Mouse (Mus musculus) ovary, adult 18-20 months (tissue): Measurements from ENCODE around the gene Sned1.

Experiments used
- DNase-seq: peaks from one replicate; pipeline ENCODE4 v3.0.0; 2022; ENCODE audit warnings: low spot score, mixed read lengths

Gene Sned1

GRCm38 (mm10) chr1:93305581-93306337, 70.1 kb downstream of the Sned1 start, which contains the start of gene Mterf4:
Gene Mterf4 (minus strand): TSS chr1:93305915.
- peak; percentile 55 for DNase-seq

- DNase-seq: no peak
Observed at GRCm38 (mm10) chr1:93323973-93324372, 88.3 kb downstream of the Sned1 start.

DNA sequence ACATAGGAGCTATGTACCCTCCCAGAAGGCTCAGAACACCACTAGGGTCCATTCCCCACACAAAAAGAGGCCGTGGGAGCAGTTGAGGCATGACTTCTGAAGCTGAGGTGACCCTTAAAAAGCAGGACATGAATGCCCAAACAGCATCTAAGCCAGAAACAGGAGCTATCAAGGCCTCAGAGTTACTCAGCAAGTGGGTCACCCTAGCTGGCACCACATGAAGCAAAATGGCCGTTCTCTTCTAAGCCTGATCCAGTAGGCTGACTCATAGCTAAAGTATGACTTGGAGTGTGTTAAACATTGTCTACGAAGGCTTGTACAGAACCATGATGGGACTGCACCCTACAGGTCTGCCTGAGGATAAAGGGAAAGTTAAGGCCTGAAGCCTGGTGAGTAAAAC, 90.8 kb downstream of the Sned1 start:
- DNase-seq: no peak

DNA sequence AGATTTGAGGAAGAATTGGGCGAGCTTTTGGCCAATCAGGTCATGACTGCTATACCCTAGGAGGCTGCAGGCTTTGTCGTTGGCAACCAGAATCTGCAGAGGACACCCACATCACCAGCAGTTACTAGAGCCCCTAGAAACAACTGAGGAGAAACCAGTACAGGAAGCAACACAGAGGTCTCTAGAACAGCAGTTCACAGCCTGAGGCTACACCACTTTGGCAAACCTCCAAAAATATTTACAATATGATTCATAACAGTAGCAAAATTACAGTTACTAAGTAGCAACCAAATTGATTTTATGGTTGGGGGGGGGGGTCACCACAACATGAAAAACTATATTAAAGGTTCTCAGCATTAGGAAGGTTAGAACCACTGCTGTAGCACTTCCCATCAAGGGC, 99.0 kb downstream of the Sned1 start:
- no peak for DNase-seq

GRCm38 (mm10) chr1:93342648-93343503, 107.2 kb downstream of the Sned1 start, which contains the start of the genes Ppp1r7 and Pask:
Gene Ppp1r7 (plus strand): TSS chr1:93342854.
Gene Pask (minus strand): TSS chr1:93343482.
- DNase-seq: peak; percentile 92

GRCm38 (mm10) chr1:93343504-93344047, 107.9 kb downstream of the Sned1 start:
- DNase-seq: peak; percentile 90

DNA sequence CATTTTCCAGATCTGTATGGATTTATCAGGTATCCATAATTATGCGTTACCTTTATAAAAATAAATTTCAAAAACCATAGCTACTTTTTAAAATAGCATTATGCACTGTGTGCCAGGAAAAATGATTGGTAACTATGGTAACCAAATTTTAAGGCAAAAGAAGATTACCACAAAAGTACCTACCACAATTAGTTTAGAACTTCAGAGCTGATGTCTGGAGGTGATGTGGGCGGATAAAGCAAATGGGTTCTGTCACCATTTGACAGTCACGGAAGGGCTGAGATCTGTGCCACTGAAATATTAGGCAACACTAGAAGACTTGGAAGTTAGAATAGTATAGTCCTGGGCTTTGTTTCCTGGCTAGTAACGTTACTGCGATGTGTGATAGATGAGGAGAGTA, 111.5 kb downstream of the Sned1 start:
- no peak for DNase-seq

DNA sequence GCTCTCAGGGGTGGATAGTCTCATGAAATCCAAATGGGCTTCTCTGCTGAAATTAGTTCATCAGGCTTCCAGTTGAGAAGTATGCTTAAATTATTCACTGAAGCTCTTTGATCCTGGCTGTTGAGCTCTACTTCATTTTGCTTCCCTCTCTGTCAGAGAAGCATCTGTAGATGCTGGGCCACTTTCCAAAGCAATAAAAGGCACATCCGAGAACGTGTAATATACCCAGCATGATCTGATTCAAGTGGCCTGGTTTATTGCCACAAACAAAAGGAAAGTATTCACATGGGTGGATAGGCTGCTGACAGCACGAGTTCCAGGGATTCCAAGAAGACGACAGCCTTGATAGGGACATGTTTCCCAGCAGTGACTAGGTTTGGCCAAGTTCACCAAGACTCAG, 114.1 kb downstream of the Sned1 start:
- DNase-seq: no peak
